Mouse (Mus musculus) adrenal gland, postnatal 36 days (tissue): Measurements from ENCODE around the gene Vipr1. TPM values are rescaled to one million over a fixed set of nuclear protein-coding genes. Genes with fewer than 3 reads are reported as not detected.
"Not testable (repeated sequence)": the region's sequence is repeated elsewhere in the genome, so short reads cannot be mapped to it uniquely, and the experiment has no call there.

Experiments used
- DNase-seq, 2 experiments: peaks; one replicate each; pipeline ENCODE4 v3.0.0; 2021; ENCODE audit warnings: mixed read lengths in 1 of 2
- long read RNA-seq, 2 experiments: library from polyadenylated mRNA; stranded (forward); transcript quantifications; one replicate each; pipeline ENCODE4 v2.0.0; 2021; ENCODE audit warnings: borderline sequencing depth in 2 of 2
- total RNA-seq, 2 experiments: library from RNA; stranded (reverse); gene quantifications; 2 replicates each; pipeline ENCODE4 v1.2.3; 2021

Vipr1 gene
- under 1 TPM; 0.26 to 0.40 TPM for total RNA-seq
- long read RNA-seq, experiment 1 = 0 reads
- long read RNA-seq, experiment 2 = 0 reads

- DNase-seq = peak; percentile 71
Observed at GRCm38 (mm10) chr9:121642401-121643181, at the start of gene Vipr1. Vipr1 (plus strand) TSS chr9:121642716.

- no peak for DNase-seq
Observed at GRCm38 (mm10) chr9:121592948-121593550, 49.5 kb upstream of the Vipr1 start.

GRCm38 (mm10) chr9:121593768-121594167 is 48.7 kb upstream of the Vipr1 start:
- DNase-seq = not testable (repeated sequence)

GRCm38 (mm10) chr9:121594771-121595170 is 47.7 kb upstream of the Vipr1 start:
- no peak for DNase-seq

GRCm38 (mm10) chr9:121598106-121598505 is 44.4 kb upstream of the Vipr1 start:
- DNase-seq = no peak

GRCm38 (mm10) chr9:121599551-121599950 is 43.0 kb upstream of the Vipr1 start:
- DNase-seq = no peak

- DNase-seq = no peak
Observed at GRCm38 (mm10) chr9:121600201-121600860, 42.2 kb upstream of the Vipr1 start.

GRCm38 (mm10) chr9:121600861-121601427 is 41.6 kb upstream of the Vipr1 start:
- no peak for DNase-seq

- peak; percentile 44 to 64 for DNase-seq
Observed at GRCm38 (mm10) chr9:121602381-121602780, 40.1 kb upstream of the Vipr1 start.

- DNase-seq = peak; percentile 68 to 75
Observed at GRCm38 (mm10) chr9:121605414-121606278, 36.9 kb upstream of the Vipr1 start.

GRCm38 (mm10) chr9:121606498-121607096 is 35.9 kb upstream of the Vipr1 start:
- no peak for DNase-seq

GRCm38 (mm10) chr9:121609381-121609780 is 33.1 kb upstream of the Vipr1 start:
- DNase-seq = no peak

GRCm38 (mm10) chr9:121613192-121613591 is 29.3 kb upstream of the Vipr1 start:
- no peak for DNase-seq

- DNase-seq = no peak
Observed at GRCm38 (mm10) chr9:121614241-121614757, 28.2 kb upstream of the Vipr1 start.

- DNase-seq = peak in 1 of 2 experiments; percentile 50
Observed at GRCm38 (mm10) chr9:121616471-121616870, 26.0 kb upstream of the Vipr1 start.

GRCm38 (mm10) chr9:121619441-121619840 is 23.1 kb upstream of the Vipr1 start:
- no peak for DNase-seq

- no peak for DNase-seq
Observed at GRCm38 (mm10) chr9:121623235-121623634, 19.3 kb upstream of the Vipr1 start.

- DNase-seq = no peak
Observed at GRCm38 (mm10) chr9:121624920-121625319, 17.6 kb upstream of the Vipr1 start.

- no peak for DNase-seq
Observed at GRCm38 (mm10) chr9:121630627-121631026, 11.9 kb upstream of the Vipr1 start.

- no peak for DNase-seq
Observed at GRCm38 (mm10) chr9:121631946-121632345, 10.6 kb upstream of the Vipr1 start.

GRCm38 (mm10) chr9:121632891-121633290 is 9.6 kb upstream of the Vipr1 start:
- no peak for DNase-seq
